Mouse (Mus musculus): ENCODE results near the gene Vtcn1. TPM values are rescaled to one million over a fixed set of nuclear protein-coding genes. Genes with fewer than 3 reads are reported as not detected.
A peak's percentile ranks its signal among the peaks of the same experiment; 100 is the strongest.

Gene Vtcn1
- polyA plus RNA-seq, 1 experiment, result 2.2 TPM

DNA sequence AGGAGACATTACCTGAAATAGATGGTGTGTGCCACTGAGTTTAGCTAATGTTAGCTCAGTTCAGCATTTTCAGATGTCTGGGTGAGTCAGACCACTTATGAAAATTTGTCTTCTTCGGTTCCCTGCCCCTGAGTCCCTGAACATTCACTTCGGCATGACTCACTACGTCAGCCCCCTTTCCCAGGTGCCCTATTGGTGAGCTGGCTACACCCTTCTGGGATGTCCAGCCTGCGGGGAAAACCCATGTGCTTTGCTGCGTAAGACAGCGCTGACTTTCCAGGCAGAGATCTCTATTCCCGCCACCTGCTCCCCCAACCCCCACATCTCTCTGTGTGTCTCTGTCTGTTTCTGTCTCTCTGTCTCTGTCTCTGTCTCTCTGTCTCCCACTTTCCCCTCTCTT lies 23.1 kb downstream of the Vtcn1 start:
- TF ChIP-seq POLR2A (IDR thresholded peaks at IDR 0.05; ENCODE audit: borderline replicate concordance, extremely low read depth, low read depth, low read length) (no peak), CTCF (IDR thresholded peaks at IDR 0.05; ENCODE audit: insufficient read depth, low read length) (no peak)
- H3K4me1 ChIP-seq (ENCODE audit: control insufficient read depth, insufficient read depth, low read length), result no peaks in the 10 kb centered on the region
- DNase-seq, result no peak
- 83% methylated on average over 7 of the region's 7 CpGs for WGBS
- no peak overlapping the region for H3K4me3 ChIP-seq (replicated peaks; ENCODE audit: extremely low read depth, low read depth, low read length)

DNA sequence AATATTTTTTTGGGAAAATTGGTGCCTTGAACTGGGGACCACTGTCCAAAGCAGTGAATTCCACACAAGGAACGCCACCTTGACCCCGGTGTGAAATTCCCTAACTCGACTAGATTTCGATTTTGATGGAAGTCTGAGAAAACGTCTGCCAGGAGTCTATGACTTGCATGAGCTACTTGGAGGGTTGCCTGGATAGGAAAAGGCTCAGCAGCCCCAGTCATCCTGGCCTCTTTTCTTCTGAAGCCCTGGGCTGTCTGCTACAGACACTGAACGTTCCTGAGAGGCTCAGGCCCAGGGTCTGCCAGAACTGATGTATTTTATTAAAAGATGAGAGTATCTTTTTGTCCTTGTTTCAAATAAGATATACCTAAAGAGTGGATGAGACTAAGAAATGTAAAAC lies 25.2 kb downstream of the Vtcn1 start:
- WGBS, result 57% methylated on average over 6 of the region's 6 CpGs
- TF ChIP-seq CTCF (IDR thresholded peaks at IDR 0.05; ENCODE audit: insufficient read depth, low read length), result no peak
- no peak for TF ChIP-seq POLR2A (IDR thresholded peaks at IDR 0.05; ENCODE audit: borderline replicate concordance, extremely low read depth, low read depth, low read length)

GRCm38 (mm10) chr3:100856050-100856815 lies 31.0 kb downstream of the Vtcn1 start:
- H3K4me1 ChIP-seq (ENCODE audit: control insufficient read depth, insufficient read depth, low read length), result peaks cover 4% of the 10 kb centered on the region
- DNase-seq, result peak; percentile 18
- TF ChIP-seq POLR2A (IDR thresholded peaks at IDR 0.05; ENCODE audit: borderline replicate concordance, extremely low read depth, low read depth, low read length), result no peak
- no peak for TF ChIP-seq CTCF (IDR thresholded peaks at IDR 0.05; ENCODE audit: insufficient read depth, low read length)
- no peak overlapping the region for H3K4me3 ChIP-seq (replicated peaks; ENCODE audit: extremely low read depth, low read depth, low read length)
- 62% methylated on average over 9 of the region's 9 CpGs for WGBS

More for the DNA sequence above, 25.2 kb downstream of the Vtcn1 start:
- Histone ChIP-seq H3K4me1 (ENCODE audit: control insufficient read depth, insufficient read depth, low read length) (no peaks in the 10 kb centered on the region), H3K4me3 (replicated peaks; ENCODE audit: extremely low read depth, low read depth, low read length) (no peak overlapping the region)
- DNase-seq, result no peak

GRCm38 (mm10) chr3:100857139-100857538 lies 31.9 kb downstream of the Vtcn1 start:
- Histone ChIP-seq H3K4me3 (replicated peaks; ENCODE audit: extremely low read depth, low read depth, low read length) (no peak overlapping the region), H3K4me1 (ENCODE audit: control insufficient read depth, insufficient read depth, low read length) (peaks cover 4% of the 10 kb centered on the region)
- 49% methylated on average over 5 of the region's 5 CpGs for WGBS
- no peak for DNase-seq
- TF ChIP-seq CTCF (IDR thresholded peaks at IDR 0.05; ENCODE audit: insufficient read depth, low read length), result no peak
- TF ChIP-seq POLR2A (IDR thresholded peaks at IDR 0.05; ENCODE audit: borderline replicate concordance, extremely low read depth, low read depth, low read length), result no peak

GRCm38 (mm10) chr3:100858334-100859002 lies 33.2 kb downstream of the Vtcn1 start:
- no peak for DNase-seq
- 75% methylated on average over 5 of the region's 5 CpGs for WGBS
- H3K4me1 ChIP-seq (ENCODE audit: control insufficient read depth, insufficient read depth, low read length), result peaks cover 4% of the 10 kb centered on the region
- no peak overlapping the region for H3K4me3 ChIP-seq (replicated peaks; ENCODE audit: extremely low read depth, low read depth, low read length)
- no peak for TF ChIP-seq CTCF (IDR thresholded peaks at IDR 0.05; ENCODE audit: insufficient read depth, low read length)
- TF ChIP-seq POLR2A (IDR thresholded peaks at IDR 0.05; ENCODE audit: borderline replicate concordance, extremely low read depth, low read depth, low read length), result no peak

DNA sequence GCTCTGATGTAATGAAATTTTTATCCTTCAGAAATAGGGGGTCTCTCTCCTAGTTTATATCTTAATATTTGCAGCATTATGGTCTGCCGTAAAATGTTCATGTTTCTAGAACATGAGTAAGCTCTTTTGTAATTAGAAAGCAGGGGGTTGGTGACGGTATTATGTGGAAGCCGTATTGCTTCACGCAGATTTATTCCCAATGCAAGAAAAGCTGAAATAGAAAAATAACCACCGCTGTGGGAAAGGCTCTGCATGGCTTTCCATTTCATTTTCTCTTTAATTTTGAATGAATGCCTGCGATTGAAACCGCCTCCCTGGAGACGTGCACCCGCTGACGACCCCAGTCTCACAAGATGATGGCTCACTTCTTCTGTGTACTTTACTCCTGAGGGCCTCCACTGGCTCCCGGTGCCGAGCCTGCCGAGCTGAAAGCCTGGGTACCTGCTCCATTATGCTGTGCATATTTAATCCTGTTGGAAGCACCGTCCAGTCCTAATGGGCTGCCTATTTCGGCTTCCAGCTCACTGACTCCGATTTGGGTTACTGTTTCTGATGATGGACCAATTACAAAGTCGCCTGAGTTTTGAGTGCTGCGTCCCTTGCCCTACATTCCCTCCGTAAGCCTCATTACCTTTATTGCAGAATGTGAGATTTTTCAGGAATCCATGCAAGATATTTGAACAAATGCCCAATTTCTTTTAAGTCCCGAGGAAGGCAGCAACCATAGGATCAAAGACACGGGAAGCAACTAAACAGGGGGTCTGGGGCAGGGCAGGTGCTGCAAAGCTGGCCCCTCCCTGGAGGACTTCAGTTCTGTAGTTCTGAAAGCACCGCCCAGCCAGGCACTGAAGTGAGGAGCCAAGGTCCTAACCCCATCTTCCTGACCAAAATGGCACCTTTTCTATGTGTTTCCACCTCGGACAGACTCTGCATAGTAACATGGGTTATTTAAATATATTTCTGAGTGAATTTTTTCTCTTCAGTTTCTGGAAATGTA lies 36.3 kb downstream of the Vtcn1 start:
- H3K4me1 ChIP-seq (ENCODE audit: control insufficient read depth, insufficient read depth, low read length), result peaks cover 4% of the 10 kb centered on the region
- H3K4me3 ChIP-seq (replicated peaks; ENCODE audit: extremely low read depth, low read depth, low read length), result no peak overlapping the region
- TF ChIP-seq CTCF (IDR thresholded peaks at IDR 0.05; ENCODE audit: insufficient read depth, low read length) (no peak), POLR2A (IDR thresholded peaks at IDR 0.05; ENCODE audit: borderline replicate concordance, extremely low read depth, low read depth, low read length) (no peak)
- DNase-seq, result no peak
- whole genome bisulfite sequencing, result 80% methylated on average over 23 of the region's 23 CpGs

- Histone ChIP-seq H3K4me1 (ENCODE audit: control insufficient read depth, insufficient read depth, low read length) (no peaks in the 10 kb centered on the region), H3K4me3 (replicated peaks; ENCODE audit: extremely low read depth, low read depth, low read length) (no peak overlapping the region)
- no peak for DNase-seq
- TF ChIP-seq POLR2A (IDR thresholded peaks at IDR 0.05; ENCODE audit: borderline replicate concordance, extremely low read depth, low read depth, low read length) (no peak), CTCF (IDR thresholded peaks at IDR 0.05; ENCODE audit: insufficient read depth, low read length) (no peak)
- 72% methylated on average over 5 of the region's 5 CpGs for WGBS
Measured at GRCm38 (mm10) chr3:100866946-100867345, 41.7 kb downstream of the Vtcn1 start.

GRCm38 (mm10) chr3:100877057-100877456 lies 51.8 kb downstream of the Vtcn1 start:
- TF ChIP-seq CTCF (IDR thresholded peaks at IDR 0.05; ENCODE audit: insufficient read depth, low read length) (no peak), POLR2A (IDR thresholded peaks at IDR 0.05; ENCODE audit: borderline replicate concordance, extremely low read depth, low read depth, low read length) (no peak)
- no peak for DNase-seq
- no peak overlapping the region for H3K4me3 ChIP-seq (replicated peaks; ENCODE audit: extremely low read depth, low read depth, low read length)
- no peaks in the 10 kb centered on the region for H3K4me1 ChIP-seq (ENCODE audit: control insufficient read depth, insufficient read depth, low read length)
- WGBS, result 90% methylated on average over 4 of the region's 4 CpGs

DNA sequence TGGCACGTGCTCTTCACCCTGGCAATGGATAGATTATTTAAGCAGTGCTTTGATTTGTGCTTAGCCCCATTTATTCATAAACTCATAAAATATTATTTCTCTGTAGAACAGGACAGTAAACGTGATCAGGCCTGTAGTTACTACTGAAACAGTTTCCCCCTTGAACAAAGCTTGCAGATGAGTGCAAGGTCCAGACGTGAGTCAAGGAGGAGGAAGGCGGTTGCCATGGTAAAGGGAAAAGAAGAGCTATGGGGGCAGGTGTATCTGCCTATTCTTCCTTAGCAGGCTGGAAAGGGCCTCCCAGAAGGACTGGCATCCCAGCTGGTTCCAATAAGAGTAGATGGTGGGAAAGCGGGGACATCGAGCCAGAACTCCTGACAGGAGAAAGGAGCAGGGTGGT lies 56.1 kb downstream of the Vtcn1 start:
- 80% methylated on average over 6 of the region's 6 CpGs for WGBS

More for the DNA sequence above, 56.1 kb downstream of the Vtcn1 start:
- no peak overlapping the region for H3K4me3 ChIP-seq (replicated peaks; ENCODE audit: extremely low read depth, low read depth, low read length)
- H3K4me1 ChIP-seq (ENCODE audit: control insufficient read depth, insufficient read depth, low read length), result no peaks in the 10 kb centered on the region
- TF ChIP-seq POLR2A (IDR thresholded peaks at IDR 0.05; ENCODE audit: borderline replicate concordance, extremely low read depth, low read depth, low read length) (no peak), CTCF (IDR thresholded peaks at IDR 0.05; ENCODE audit: insufficient read depth, low read length) (no peak)
- no peak for DNase-seq
